Mouse (Mus musculus): ENCODE data around the gene Arhgap21.

DNA sequence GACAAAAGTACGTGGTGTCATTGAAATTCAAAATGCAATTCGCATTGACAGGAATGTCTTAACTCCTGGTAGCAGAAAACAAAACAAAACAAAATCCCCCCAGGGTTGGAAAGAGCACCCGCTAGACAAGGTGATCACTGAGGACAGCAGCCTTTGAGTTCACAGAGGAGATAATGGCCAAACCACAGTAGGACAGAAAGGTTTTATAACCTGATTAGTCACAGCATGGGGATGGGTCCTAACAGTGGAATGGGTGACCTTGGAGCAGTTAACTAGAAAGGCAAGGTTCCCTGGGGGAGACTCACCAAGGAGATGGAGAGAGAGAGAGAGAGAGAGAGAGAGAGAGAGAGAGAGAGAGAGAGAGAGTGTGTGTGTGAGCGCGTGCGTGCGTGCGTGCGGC lies 34.3 kb downstream of the Arhgap21 start:
- TF ChIP-seq CTCF (IDR thresholded peaks at IDR 0.05; ENCODE audit: low read depth) (no peak), EP300 (IDR thresholded peaks at IDR 0.05; ENCODE audit: low read depth) (no peak)

All from liver, postnatal 0 days (tissue).